Mouse (Mus musculus): Measurements from ENCODE around the gene Ephb3. TPM values are rescaled to one million over a fixed set of nuclear protein-coding genes. Genes with fewer than 3 reads are reported as not detected.
"Not testable (repeated sequence)": the region's sequence is repeated elsewhere in the genome, so short reads cannot be mapped to it uniquely, and the experiment has no call there.

The Ephb3 gene
- 1 to 10 TPM; 5.7 to 7.5 TPM for total RNA-seq (2021)

- peak; percentile 95 to 97 for DNase-seq
- intact Hi-C loops (cut with DNase I), result loop anchor here (1.0 to 5.0 kb wide), 3 partner anchors 88 to 208 kb away; no protein-coding TSS in a partner anchor
Observed at GRCm38 (mm10) chr16:21204367-21205092, at the start of gene Ephb3. Gene Ephb3, plus strand, starts transcription at chr16:21204755.

- intact Hi-C loops (cut with DNase I); DNase-seq: not testable (repeated sequence)
Observed at GRCm38 (mm10) chr16:21156261-21156660, 48.3 kb upstream of the Ephb3 start.

DNA sequence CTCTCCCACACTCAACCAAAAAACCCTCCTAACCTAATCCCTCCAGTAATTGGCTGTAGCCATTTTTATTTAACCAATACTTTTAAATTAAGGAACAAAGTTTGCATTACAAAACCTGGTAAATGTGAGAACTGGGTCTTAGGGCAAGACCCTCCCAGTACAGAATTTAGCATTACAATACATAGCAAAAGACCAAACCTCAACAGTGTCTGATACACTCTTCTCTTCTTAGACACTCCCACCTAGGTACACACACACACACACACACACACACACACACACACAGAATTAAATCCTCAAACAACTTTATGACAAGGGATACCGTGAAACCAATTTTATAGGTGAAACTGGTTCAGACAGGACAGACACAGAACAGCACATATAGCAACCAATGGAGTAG, 45.3 kb upstream of the Ephb3 start:
- intact Hi-C loops (cut with DNase I); DNase-seq: not testable (repeated sequence)

GRCm38 (mm10) chr16:21163423-21163822, 41.1 kb upstream of the Ephb3 start:
- DNase-seq; intact Hi-C loops (cut with DNase I): not testable (repeated sequence)

DNA sequence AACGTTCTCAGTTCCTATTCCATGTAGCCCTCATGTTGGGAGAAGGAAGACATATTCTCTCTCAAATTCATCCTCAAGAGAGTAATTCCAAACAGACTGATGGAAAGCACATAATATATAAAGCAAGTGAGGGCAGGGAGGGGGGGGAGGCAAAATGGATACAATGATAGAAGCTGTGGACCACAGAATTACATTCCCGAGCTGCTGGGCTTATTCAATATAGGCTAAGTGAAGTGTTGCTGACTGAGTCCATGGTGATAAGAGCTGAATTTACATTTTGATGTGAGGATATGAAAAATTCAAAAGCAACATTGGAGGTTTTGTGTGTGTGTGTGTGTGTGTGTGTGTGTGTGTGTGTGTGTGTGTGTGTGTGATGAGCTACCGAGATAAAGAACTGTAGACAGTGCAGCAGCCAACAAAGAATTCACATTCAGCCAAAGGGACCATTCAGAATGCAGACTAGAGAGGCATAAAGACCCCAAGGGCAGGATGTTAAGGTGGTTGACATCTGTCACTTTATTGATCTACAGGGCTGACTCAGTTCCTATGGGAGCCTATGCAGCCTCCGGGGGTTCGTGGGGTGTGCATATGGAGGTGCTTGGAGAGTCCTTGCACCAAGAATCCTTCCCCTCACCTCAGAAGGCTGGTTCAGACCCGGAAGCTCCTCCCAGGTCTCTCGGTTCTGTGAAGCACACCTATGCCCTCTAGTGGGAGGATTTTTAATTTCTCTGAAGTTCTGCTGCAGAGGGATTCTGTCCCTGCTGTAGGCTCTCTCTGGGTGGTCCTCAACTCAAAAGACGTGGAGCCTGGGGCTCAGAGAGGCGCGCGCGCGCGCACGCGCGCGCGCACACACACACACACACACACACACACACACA, 39.0 kb upstream of the Ephb3 start:
- not testable (repeated sequence) for DNase-seq

DNA sequence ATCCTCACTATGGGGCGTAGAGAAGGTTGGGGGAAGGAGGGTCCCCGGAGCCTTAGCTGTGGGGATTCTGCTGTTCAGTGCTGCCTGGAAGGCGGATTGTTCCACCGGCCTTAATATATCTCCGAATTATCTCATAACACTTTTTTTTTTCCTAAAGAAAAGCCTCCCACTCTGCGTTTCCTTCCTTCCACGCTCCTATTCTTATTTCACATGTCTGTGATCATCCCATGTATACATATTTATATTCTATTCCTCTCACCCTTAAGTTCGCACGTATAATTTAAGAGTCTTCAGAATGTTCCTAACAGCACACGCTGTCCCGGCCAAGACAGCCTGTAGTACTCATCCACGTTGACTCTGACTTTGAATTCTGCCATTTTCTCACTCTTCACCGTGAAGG, 35.8 kb upstream of the Ephb3 start:
- no peak for DNase-seq
- intact Hi-C loops (cut with DNase I), result no loop called here

More for the DNA sequence above, 39.0 kb upstream of the Ephb3 start:
- intact Hi-C loops (cut with DNase I), result loop anchor here (1.0 kb wide), 1 partner anchor 89 kb away; no protein-coding TSS in a partner anchor

- DNase-seq, result no peak
- intact Hi-C loops (cut with DNase I), result loop anchor here (2.0 kb wide), 1 partner anchor 82 kb away; no protein-coding TSS in a partner anchor
Observed at GRCm38 (mm10) chr16:21175236-21175635, 29.3 kb upstream of the Ephb3 start.

- intact Hi-C loops (cut with DNase I), result no loop called here
- DNase-seq, result no peak
Observed at GRCm38 (mm10) chr16:21182108-21182507, 22.4 kb upstream of the Ephb3 start.

DNA sequence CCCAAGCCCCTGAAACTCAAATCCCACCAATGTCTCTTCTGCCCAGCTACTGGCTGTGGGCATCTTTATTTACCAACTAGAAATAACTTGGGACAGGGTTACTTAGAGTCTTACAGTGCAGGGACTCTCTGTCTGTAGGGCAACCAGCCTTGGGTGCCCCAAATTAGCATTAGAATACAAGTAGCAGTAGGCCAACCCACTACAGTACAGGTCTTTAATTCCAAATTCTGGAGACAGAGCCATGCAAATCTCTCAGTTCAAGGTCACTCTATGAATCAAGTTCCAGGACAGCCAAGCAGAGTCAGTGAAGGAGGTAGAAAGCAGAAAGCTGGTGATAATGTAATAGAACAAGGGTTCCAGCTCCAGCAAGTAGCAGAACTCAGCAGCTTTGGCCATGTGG, 19.9 kb upstream of the Ephb3 start:
- no peak for DNase-seq
- intact Hi-C loops (cut with DNase I), result no loop called here

GRCm38 (mm10) chr16:21187568-21187967, 17.0 kb upstream of the Ephb3 start:
- DNase-seq, result no peak
- intact Hi-C loops (cut with DNase I), result no loop called here

DNA sequence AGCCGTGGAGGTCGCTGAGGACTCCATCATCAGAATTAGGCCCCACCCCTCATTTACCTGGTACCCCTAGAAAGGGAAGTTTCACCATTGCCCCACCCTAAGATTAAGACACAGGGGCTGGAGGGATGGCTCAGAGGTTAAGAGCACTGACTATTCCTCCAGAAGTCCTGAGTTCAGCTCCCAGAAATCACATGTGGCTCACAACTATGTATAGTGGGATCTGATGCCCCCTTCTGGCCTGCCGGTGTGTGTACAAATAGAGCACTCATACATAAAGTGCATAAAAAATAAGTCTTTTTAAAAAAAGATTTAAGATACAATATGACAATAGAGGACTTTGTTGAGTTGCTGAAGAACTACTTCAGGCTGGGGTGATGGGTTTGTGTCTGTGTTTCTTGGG, 16.2 kb upstream of the Ephb3 start:
- intact Hi-C loops (cut with DNase I), result no loop called here

DNA sequence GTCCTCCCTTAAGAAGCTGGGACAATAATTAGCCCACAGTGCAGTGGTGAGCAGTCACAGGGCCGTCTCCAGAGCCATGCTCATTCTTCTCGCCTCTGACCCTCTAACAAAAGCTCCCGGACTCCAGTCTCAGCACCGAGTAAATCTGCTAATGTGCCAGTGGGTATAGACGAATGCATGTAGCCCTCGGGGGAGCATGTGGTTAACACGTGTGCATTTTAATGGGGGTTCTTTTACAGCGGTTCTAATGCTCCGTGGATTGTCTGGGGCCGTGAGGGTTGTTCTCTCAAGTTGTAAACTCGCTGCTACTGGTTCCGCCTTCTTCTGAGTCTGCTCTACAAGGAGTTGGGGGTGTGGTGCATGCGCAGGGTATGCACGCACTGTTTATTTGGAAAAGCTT, 13.0 kb upstream of the Ephb3 start:
- no peak for DNase-seq
- intact Hi-C loops (cut with DNase I), result loop anchor here (5.0 kb wide), 2 partner anchors 279 to 469 kb away; no protein-coding TSS in a partner anchor

More for the DNA sequence above, 16.2 kb upstream of the Ephb3 start:
- no peak for DNase-seq

GRCm38 (mm10) chr16:21192509-21193354, 11.8 kb upstream of the Ephb3 start:
- no peak for DNase-seq
- intact Hi-C loops (cut with DNase I), result loop anchor here (1.0 to 5.0 kb wide), 3 partner anchors 280 to 470 kb away; no protein-coding TSS in a partner anchor

- intact Hi-C loops (cut with DNase I), result loop anchor here (5.0 kb wide), 2 partner anchors 282 to 472 kb away; no protein-coding TSS in a partner anchor
- DNase-seq, result no peak
Observed at GRCm38 (mm10) chr16:21194182-21194581, 10.4 kb upstream of the Ephb3 start.

DNA sequence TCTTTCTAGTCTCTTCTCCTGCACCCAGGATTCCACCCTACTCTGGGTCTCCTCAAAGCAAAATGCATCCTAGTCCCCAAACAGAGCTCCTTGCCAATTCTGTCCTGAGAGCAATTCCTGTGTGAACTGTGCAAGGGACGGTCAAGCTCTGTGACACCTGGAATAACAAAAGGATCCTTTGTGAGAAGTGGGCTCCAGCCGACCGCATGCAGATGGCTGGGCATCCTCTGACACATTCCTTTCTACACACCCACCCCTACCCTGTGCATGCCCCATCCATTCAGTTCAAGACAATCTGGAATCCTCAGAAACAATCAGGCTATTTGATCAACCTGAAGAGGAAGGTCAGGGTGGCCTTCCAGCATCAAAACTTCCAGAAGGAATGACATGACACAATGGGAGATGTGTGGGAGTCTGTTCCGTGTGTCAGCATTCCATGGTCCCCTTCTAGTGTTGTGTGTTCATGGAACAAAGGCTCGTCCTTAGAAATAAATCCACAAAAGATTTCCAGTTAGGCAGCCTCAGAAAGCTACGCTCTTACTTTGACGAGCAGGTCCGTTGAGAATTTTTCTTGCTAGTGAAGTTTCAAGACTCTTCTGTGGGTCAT, 9.2 kb upstream of the Ephb3 start:
- intact Hi-C loops (cut with DNase I), result no loop called here
- DNase-seq, result no peak

- DNase-seq, result no peak
Observed at GRCm38 (mm10) chr16:21196576-21196975, 8.0 kb upstream of the Ephb3 start.

GRCm38 (mm10) chr16:21197542-21197941, 7.0 kb upstream of the Ephb3 start:
- intact Hi-C loops (cut with DNase I), result no loop called here
- DNase-seq, result no peak

More at GRCm38 (mm10) chr16:21196576-21196975, 8.0 kb upstream of the Ephb3 start:
- intact Hi-C loops (cut with DNase I), result no loop called here

DNA sequence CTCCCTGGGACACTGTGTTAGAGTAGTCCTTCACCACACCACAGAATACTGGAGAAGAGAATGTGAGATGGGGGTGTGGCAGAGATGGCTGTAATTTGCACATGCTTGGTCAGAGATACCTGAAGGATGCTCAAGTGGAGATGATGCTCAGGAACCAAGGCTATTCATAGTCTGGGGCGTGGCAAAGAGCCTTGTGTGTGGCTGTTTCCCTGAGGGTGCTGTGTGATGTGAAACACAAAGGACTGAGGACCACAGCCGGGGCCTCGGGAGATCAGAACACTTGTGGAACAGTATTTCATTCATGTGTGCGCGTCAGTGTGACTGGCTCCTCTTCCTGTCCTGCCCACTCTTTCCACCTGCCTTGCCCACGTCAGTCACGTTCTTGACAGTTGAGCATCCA, 6.5 kb upstream of the Ephb3 start:
- DNase-seq, result no peak
- intact Hi-C loops (cut with DNase I), result no loop called here

GRCm38 (mm10) chr16:21198529-21198928, 6.0 kb upstream of the Ephb3 start:
- intact Hi-C loops (cut with DNase I), result no loop called here
- no peak for DNase-seq

DNA sequence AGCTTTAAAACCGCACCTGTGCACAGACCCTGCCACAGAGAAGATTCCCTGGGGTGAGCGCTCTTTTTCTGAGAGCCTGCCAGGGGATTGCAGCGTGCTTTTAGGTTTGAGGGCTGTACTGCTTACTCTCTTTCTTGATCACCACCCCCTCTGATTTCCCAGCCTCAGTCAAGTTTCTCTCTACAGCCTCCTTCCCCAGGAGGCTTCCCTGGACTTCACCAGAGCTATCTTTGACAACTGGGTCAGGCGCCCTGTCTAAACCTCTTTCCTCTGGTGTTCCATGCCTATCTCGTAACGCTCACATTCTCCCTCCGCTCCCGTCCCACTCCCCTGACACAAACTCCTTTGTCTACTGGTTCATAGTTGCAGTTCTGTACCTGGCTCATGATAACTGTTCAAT, 5.1 kb upstream of the Ephb3 start:
- DNase-seq, result no peak
- intact Hi-C loops (cut with DNase I), result no loop called here
